Mouse (Mus musculus): ENCODE data around the gene Gm20388. TPM values are rescaled to one million over a fixed set of nuclear protein-coding genes. Genes with fewer than 3 reads are reported as not detected.

Gm20388 gene
- total RNA-seq, 2 experiments from 2014 or later, result 10.3 to 10.6 TPM

DNA sequence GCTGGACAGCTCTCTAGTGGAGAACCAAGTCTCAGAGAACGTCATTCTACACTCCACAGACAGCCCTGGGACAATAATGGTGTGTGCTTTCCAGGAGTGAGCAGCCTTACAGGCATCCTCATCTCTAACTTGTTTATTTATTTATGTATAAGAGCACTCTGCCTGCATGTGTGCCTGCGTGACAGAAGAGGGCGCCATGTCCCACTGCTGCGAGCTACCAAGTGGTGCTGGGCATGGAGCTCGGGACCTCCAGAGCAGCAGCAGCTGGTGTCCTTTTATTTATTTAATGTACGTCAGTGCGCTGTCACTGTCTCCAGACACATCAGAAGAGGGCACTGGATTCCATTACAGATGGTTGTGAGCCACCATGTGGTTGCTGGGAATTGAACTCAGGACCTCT is 3016.1 kb downstream of the Gm20388 start:
- no peak for DNase-seq (ENCODE audit: low spot score in 2 of 2)
- intact Hi-C loops (cut with DNase I), result no loop called here

GRCm38 (mm10) chr8:122927841-122928240 is 3017.2 kb downstream of the Gm20388 start:
- intact Hi-C loops (cut with DNase I), result no loop called here

DNA sequence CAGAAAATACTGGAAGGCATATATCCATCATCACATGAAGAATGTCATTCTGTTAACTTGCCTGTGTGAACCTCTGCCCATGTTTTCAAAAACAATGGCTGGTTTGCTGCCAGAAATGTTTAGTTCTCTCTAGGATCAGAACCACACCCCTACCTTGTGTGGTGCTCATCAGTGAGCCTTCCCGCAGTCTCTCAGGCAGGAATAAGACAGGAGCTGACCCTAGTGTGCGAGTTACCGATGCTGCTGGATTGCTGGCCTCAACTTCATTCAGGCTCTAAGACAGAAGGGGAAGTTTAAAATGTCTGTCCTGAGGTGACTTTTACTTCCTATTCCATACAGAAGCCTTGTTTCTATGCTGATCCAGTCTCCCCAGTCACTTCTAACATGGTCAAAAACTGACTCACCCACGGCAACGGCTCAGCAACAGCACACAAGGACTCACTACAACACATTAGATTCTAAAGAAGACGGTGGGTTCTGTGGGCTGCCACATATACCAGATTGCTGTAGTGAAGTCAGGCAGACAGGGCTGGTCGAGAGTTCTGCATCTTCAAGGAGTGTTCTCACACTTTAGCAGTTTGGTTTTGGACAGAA is 3018.1 kb downstream of the Gm20388 start:
- DNase-seq (ENCODE audit: low spot score in 2 of 2), result no peak
- intact Hi-C loops (cut with DNase I), result no loop called here

More at GRCm38 (mm10) chr8:122927841-122928240, 3017.2 kb downstream of the Gm20388 start:
- no peak for DNase-seq (ENCODE audit: low spot score in 2 of 2)

GRCm38 (mm10) chr8:122931834-122932560 is 3021.4 kb downstream of the Gm20388 start:
- peak; percentile 80 to 82 for DNase-seq (ENCODE audit: low spot score in 2 of 2)
- intact Hi-C loops (cut with DNase I), result no loop called here

DNA sequence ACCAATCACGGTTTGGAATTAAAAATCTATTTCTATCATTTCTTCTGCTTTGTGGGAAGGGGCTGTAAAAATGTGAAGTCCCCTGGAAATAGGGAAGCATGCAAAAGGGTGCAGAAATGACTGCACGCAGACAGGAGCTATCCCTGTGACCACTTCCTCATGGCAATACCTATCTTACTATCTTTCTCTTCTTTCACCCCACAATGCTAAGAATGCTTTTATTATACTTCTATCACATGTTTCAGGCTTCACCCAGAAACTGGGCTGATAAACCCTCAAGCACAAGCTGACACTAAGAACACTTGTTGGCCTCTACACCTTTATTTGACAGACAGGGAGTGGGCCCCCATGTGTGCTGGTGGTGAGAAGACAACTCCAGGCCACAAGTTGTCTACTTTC is 3021.9 kb downstream of the Gm20388 start:
- DNase-seq (ENCODE audit: low spot score in 2 of 2), result no peak

GRCm38 (mm10) chr8:122933973-122934372 is 3023.3 kb downstream of the Gm20388 start:
- DNase-seq (ENCODE audit: low spot score in 2 of 2), result no peak
- intact Hi-C loops (cut with DNase I), result no loop called here

More for the DNA sequence above, 3021.9 kb downstream of the Gm20388 start:
- intact Hi-C loops (cut with DNase I), result no loop called here

DNA sequence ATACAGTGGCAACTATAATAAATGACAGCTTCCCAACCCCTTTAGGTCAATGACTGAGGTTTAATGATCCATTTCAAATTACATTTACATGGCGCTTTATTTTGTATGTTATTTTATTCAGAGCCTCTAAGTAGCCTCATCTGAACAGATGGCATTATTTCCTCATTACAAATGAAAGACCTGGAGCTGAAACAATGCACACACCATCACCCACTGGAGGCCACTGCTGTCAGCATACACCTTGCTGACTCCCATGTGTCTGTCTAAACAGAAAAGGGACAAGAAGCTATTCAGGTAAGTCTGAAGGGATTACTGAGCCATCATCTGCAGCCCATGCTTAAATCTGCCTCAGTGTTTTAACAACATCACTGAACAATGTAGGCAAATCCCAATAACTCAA is 3024.5 kb downstream of the Gm20388 start:
- intact Hi-C loops (cut with DNase I), result no loop called here
- DNase-seq (ENCODE audit: low spot score in 2 of 2), result no peak

DNA sequence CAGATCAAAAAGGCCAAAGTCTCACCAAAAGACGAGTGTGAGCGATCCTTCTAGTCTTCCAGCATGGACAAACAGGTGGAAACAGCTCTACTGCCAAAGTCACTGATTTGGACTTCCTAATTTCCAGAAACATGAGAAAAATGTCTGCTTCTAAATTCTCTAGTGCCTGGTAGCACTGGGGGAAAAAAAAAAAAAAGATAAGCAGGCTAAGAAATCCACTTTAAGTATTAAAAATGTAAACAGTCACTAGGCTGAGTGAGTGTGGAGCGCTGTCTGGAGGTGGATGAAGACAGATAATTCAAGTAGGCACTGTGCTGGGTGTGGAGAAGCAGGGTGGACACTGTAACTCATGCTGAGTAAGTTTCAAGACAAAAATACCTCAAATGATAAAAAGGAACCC is 3025.3 kb downstream of the Gm20388 start:
- DNase-seq (ENCODE audit: low spot score in 2 of 2), result no peak
- intact Hi-C loops (cut with DNase I), result no loop called here

DNA sequence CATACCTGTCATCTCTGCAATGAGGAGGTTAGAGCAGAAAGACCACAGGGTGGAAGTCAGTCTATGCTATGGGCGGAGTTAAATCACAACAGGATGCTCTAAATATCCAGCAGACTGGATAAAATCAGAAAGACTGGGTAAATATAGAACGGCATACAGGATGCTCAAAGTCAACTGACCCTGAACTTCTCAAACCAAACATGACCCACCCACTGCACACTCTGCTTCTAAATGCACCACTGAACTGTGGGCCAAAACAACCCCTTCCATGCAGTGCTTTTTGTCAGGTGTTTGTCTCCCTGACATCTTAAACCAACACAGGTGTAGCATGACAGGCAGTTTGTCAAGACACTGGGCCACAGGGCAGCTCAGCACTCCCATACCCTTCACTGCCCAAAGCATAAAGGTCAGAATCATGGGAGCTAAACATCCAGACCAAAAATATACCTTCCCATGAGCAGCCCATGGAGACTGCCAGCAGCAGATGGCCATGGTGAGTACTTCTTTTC is 3027.0 kb downstream of the Gm20388 start:
- intact Hi-C loops (cut with DNase I), result no loop called here
- no peak for DNase-seq (ENCODE audit: low spot score in 2 of 2)

GRCm38 (mm10) chr8:122938170-122938569 is 3027.5 kb downstream of the Gm20388 start:
- intact Hi-C loops (cut with DNase I), result no loop called here
- no peak for DNase-seq (ENCODE audit: low spot score in 2 of 2)

DNA sequence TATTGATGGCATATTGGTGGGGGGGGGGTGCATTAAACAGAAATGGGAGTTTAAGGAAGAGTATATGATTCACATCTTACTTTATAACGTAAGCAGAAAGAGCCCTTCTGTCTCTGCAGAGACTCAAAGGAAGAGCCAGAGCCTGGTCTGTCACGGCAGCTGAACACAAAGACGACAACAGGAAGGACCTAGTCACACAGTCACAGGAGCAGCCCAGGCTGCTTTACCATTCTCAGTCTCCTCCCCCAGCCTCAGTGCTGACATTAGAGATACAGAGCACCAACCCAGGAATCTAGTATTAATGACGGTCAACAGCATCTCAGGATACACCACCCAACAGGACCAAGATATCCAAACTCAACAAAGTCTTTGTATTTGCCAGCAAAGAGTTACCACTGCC is 3027.9 kb downstream of the Gm20388 start:
- intact Hi-C loops (cut with DNase I), result no loop called here

DNA sequence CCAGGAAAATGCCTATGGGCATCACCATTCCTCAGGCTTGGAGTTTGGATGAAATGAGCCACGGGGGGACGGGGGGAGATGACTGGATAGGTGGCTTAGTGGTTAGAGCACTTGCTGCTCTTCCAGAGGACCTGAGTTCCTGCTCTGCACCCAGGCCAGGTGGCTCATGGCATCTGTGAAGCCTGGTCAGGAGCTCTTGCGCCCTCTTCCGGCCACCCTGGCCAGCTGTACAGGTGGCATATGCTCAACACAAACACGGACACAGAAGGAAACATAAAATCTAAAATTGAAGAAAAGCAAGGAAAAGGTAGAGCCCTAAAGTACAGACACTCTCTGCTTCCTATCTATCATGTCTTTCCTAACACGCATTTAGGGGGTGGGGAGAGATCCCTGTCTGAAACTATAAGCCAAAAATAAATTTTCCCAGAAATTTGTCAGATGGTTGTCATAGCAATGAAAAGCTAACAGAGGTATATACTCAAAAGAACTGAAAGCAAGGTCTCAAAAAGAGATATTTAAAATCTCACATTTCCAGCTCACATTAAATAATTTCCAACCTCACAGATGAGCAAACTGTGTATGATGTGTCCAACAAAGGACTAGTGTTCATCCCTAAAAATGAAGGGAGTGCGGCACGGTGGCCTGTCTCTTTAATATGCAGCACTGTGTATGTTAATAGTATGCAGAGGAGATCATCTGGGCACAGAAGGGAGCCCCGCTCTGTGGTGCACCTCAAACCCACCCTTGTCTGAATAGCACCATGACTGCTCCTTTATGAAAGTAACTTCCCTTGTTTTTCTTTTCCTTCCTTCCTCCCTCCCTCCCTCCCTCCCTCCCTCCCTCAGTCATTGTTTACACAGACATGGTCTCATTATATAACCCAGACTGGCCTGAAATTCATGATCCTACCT is 3032.4 kb downstream of the Gm20388 start:
- no peak for DNase-seq (ENCODE audit: low spot score in 2 of 2)
- intact Hi-C loops (cut with DNase I), result no loop called here

More for the DNA sequence above, 3027.9 kb downstream of the Gm20388 start:
- DNase-seq (ENCODE audit: low spot score in 2 of 2), result no peak

DNA sequence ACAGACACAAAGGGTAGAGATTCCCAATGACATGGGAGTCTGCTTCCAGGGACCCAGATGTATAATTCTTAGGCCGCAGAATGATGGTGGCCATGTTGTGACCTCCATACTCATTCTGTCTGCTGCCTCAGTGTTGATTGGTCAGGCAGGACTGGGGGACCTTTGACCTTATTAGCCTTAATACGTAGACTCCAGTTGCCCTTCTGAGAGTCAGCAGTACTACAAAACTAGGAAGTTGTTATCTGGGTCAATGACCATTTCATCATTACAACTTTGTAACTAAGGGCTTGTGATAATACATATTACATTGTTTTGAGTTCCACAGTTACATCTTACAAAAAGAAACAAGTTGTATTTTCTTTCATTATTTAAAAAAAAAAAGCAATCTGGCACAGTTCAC is 3035.1 kb downstream of the Gm20388 start:
- intact Hi-C loops (cut with DNase I), result no loop called here

GRCm38 (mm10) chr8:122949701-122950100 is 3039.1 kb downstream of the Gm20388 start:
- no peak for DNase-seq (ENCODE audit: low spot score in 2 of 2)
- intact Hi-C loops (cut with DNase I), result no loop called here

More for the DNA sequence above, 3035.1 kb downstream of the Gm20388 start:
- no peak for DNase-seq (ENCODE audit: low spot score in 2 of 2)

GRCm38 (mm10) chr8:122951456-122951855 is 3040.8 kb downstream of the Gm20388 start:
- no peak for DNase-seq (ENCODE audit: low spot score in 2 of 2)
- intact Hi-C loops (cut with DNase I), result no loop called here

DNA sequence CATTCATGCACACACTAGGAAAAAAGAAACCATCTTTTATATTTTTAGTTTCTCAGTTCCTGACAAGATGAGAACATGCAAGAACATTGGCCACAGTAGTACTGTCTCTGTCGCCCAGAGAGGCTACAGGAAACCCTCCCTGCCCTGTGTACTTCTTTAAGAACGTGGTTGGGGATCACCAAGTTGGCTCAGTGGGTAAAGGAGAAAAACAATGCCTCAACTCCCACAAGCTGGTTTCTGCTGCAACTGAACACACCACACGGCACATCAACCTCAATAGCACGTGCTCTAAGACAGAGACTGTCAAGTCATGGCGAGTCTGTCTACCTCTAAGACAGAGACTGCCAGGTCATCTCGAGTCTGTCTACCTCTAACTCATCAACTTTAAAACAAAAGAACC is 3042.4 kb downstream of the Gm20388 start:
- no peak for DNase-seq (ENCODE audit: low spot score in 2 of 2)
- intact Hi-C loops (cut with DNase I), result no loop called here

DNA sequence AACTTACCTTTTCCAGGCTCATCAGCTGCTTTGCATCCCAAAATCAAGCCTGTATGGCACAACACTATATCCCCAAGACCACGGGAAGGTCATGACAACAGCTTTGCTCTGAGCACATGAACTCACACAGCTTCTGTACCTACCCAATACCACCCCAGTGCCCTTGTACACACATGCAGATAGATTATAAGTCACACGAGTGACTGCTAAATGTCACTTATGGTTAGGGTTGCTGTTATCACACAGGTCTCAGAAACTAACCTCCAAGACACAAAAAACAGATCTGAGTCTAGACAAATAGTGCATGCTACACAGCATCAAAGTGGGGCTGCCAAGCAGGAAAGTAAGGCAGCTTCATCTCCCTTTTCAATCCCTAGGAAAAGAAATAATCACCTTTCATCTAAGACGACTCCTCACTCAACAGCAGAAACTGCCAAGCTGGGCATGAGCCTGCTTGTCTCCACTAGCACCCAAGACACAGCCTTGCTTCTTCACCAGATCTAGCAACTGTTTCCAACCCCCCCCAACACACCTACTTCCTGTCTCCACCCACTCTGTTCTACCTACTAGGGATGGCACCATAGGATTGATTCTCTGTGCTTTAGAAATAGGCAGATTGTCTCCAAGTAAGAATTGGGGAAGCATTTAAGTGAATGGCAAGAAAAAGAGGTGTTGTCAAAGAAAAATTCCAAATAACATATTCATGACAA is 3043.6 kb downstream of the Gm20388 start:
- intact Hi-C loops (cut with DNase I), result no loop called here
- DNase-seq (ENCODE audit: low spot score in 2 of 2), result no peak

DNA sequence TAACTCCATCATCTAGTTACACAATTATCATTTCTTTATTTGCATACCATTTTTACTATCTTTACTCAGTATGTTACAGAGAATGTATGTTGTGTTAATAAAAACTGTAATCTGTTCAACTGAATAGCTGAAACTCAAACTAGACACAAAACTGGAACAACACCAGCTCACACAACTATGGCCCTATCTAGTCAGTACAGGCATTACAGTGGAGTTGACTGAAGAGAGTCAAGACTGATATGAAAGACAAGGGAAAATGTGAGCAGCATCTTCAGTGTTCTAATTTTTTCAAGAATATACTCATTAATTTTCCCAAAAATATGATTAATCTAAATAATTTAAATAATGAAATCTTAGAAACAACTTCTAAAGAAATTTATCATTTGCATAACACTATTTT is 3044.6 kb downstream of the Gm20388 start:
- intact Hi-C loops (cut with DNase I), result no loop called here
- no peak for DNase-seq (ENCODE audit: low spot score in 2 of 2)

GRCm38 (mm10) chr8:122955997-122956396 is 3045.4 kb downstream of the Gm20388 start:
- intact Hi-C loops (cut with DNase I), result no loop called here

DNA sequence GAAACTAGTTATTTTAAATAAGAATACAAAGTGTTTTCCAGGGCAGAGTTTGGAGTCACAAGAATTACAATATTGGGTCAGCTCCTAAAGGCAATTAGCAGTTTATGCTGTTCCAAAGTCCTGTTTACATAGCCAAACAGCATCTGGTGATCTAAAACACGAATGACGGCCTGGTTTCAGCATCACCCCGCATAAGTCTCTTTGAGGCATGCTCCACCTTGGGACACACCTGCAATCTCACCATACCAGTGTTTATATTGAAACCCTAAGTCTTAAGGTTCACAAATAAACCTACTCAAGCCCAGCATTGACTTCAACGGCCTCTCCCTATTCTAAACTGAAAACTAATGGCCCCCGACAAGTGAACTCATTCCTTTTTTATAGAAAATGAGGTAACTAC is 3049.7 kb downstream of the Gm20388 start:
- intact Hi-C loops (cut with DNase I), result no loop called here
- no peak for DNase-seq (ENCODE audit: low spot score in 2 of 2)

More at GRCm38 (mm10) chr8:122955997-122956396, 3045.4 kb downstream of the Gm20388 start:
- DNase-seq (ENCODE audit: low spot score in 2 of 2), result no peak
